Mouse (Mus musculus): ENCODE measurements at regions not wholly inside any gene's neighbourhood (a gene's known extent, or its start where the extent isn't known, plus 50 kb on each side); places are given as distances from the start of the nearest gene placed in this dataset.
"Not testable (repeated sequence)": the region's sequence is repeated elsewhere in the genome, so short reads cannot be mapped to it uniquely, and the experiment has no call there.

GRCm38 (mm10) chr13:28840142-28840541, 113.4 kb downstream of the Sox4 start:
- no peak for DNase-seq

- no peak for DNase-seq
These were observed 114.4 kb downstream of the Sox4 start for GRCm38 (mm10) chr13:28839084-28839483.

- no peak for DNase-seq
These were observed 115.3 kb downstream of the Sox4 start for GRCm38 (mm10) chr13:28838216-28838615.

GRCm38 (mm10) chr13:28837196-28837595, 116.3 kb downstream of the Sox4 start:
- DNase-seq: not testable (repeated sequence)

- DNase-seq: no peak
These were observed 119.8 kb downstream of the Sox4 start for GRCm38 (mm10) chr13:28833700-28834065.

GRCm38 (mm10) chr13:28832855-28833699, 120.4 kb downstream of the Sox4 start:
- DNase-seq: no peak

GRCm38 (mm10) chr13:28826284-28826683, 127.2 kb downstream of the Sox4 start:
- DNase-seq: no peak

GRCm38 (mm10) chr13:28823985-28824384, 129.5 kb downstream of the Sox4 start:
- DNase-seq: no peak

- DNase-seq: no peak
These were observed 130.1 kb downstream of the Sox4 start for GRCm38 (mm10) chr13:28823311-28823880.

- no peak for DNase-seq
These were observed 132.5 kb downstream of the Sox4 start for GRCm38 (mm10) chr13:28820868-28821533.

GRCm38 (mm10) chr13:28814127-28814526, 139.4 kb downstream of the Sox4 start:
- DNase-seq: no peak

- DNase-seq: no peak
These were observed 141.6 kb downstream of the Sox4 start for GRCm38 (mm10) chr13:28811667-28812575.

GRCm38 (mm10) chr13:28811081-28811439, 142.5 kb downstream of the Sox4 start:
- no peak for DNase-seq

- no peak for DNase-seq
These were observed 143.0 kb downstream of the Sox4 start for GRCm38 (mm10) chr13:28810326-28811080.

GRCm38 (mm10) chr13:28805302-28805701, 148.2 kb downstream of the Sox4 start:
- DNase-seq: no peak

- no peak for DNase-seq
These were observed 152.1 kb downstream of the Sox4 start for GRCm38 (mm10) chr13:28801210-28801954.

- no peak for DNase-seq
These were observed 152.8 kb downstream of the Sox4 start for GRCm38 (mm10) chr13:28800676-28801075.

- DNase-seq: no peak
These were observed 154.0 kb downstream of the Sox4 start for GRCm38 (mm10) chr13:28799474-28799873.

GRCm38 (mm10) chr13:28797617-28798475, 155.7 kb downstream of the Sox4 start:
- DNase-seq: no peak

- no peak for DNase-seq
These were observed 158.2 kb downstream of the Sox4 start for GRCm38 (mm10) chr13:28795274-28795673.
